Mouse (Mus musculus): ENCODE results near the gene Jmjd1c.

Gene Jmjd1c

GRCm38 (mm10) chr10:67247145-67247544 is 151.2 kb downstream of the Jmjd1c start:
- DNase-seq (ENCODE audit: low spot score in 2 of 2): peak; percentile 28 to 29

GRCm38 (mm10) chr10:67249486-67249885 is 153.6 kb downstream of the Jmjd1c start:
- DNase-seq (ENCODE audit: low spot score in 2 of 2): no peak

- DNase-seq (ENCODE audit: low spot score in 2 of 2): no peak
Measured at GRCm38 (mm10) chr10:67250846-67251245, 154.9 kb downstream of the Jmjd1c start.

- no peak for DNase-seq (ENCODE audit: low spot score in 2 of 2)
Measured at GRCm38 (mm10) chr10:67252353-67252752, 156.4 kb downstream of the Jmjd1c start.

- no peak for DNase-seq (ENCODE audit: low spot score in 2 of 2)
Measured at GRCm38 (mm10) chr10:67253115-67253514, 157.2 kb downstream of the Jmjd1c start.

GRCm38 (mm10) chr10:67264852-67265251 is 168.9 kb downstream of the Jmjd1c start:
- peak in 1 of 2 experiments; percentile 27 for DNase-seq (ENCODE audit: low spot score in 2 of 2)

- no peak for DNase-seq (ENCODE audit: low spot score in 2 of 2)
Measured at GRCm38 (mm10) chr10:67275916-67276315, 180.0 kb downstream of the Jmjd1c start.

- no peak for DNase-seq (ENCODE audit: low spot score in 2 of 2)
Measured at GRCm38 (mm10) chr10:67281852-67282251, 185.9 kb downstream of the Jmjd1c start.

- DNase-seq (ENCODE audit: low spot score in 2 of 2): no peak
Measured at GRCm38 (mm10) chr10:67282531-67282930, 186.6 kb downstream of the Jmjd1c start.

- DNase-seq (ENCODE audit: low spot score in 2 of 2): no peak
Measured at GRCm38 (mm10) chr10:67283516-67283915, 187.6 kb downstream of the Jmjd1c start.

GRCm38 (mm10) chr10:67284311-67284710 is 188.4 kb downstream of the Jmjd1c start:
- no peak for DNase-seq (ENCODE audit: low spot score in 2 of 2)

- peak; percentile 11 to 17 for DNase-seq (ENCODE audit: low spot score in 2 of 2)
Measured at GRCm38 (mm10) chr10:67284761-67285175, 188.8 kb downstream of the Jmjd1c start.

GRCm38 (mm10) chr10:67285176-67285814 is 189.4 kb downstream of the Jmjd1c start, which contains the start of gene Nrbf2:
Gene Nrbf2 (minus strand): TSS chr10:67285305.
- DNase-seq (ENCODE audit: low spot score in 2 of 2): peak; percentile 44 to 62

- DNase-seq (ENCODE audit: low spot score in 2 of 2): peak; percentile 20 to 43
Measured at GRCm38 (mm10) chr10:67287877-67288276, 192.0 kb downstream of the Jmjd1c start.

- DNase-seq (ENCODE audit: low spot score in 2 of 2): no peak
Measured at GRCm38 (mm10) chr10:67290622-67291021, 194.7 kb downstream of the Jmjd1c start.

GRCm38 (mm10) chr10:67291087-67291486 is 195.2 kb downstream of the Jmjd1c start:
- DNase-seq (ENCODE audit: low spot score in 2 of 2): no peak

- no peak for DNase-seq (ENCODE audit: low spot score in 2 of 2)
Measured at GRCm38 (mm10) chr10:67295331-67295730, 199.4 kb downstream of the Jmjd1c start.

GRCm38 (mm10) chr10:67295938-67296466 is 200.1 kb downstream of the Jmjd1c start:
- DNase-seq (ENCODE audit: low spot score in 2 of 2): no peak

GRCm38 (mm10) chr10:67296482-67297152 is 200.7 kb downstream of the Jmjd1c start:
- no peak for DNase-seq (ENCODE audit: low spot score in 2 of 2)

GRCm38 (mm10) chr10:67297175-67297855 is 201.4 kb downstream of the Jmjd1c start:
- DNase-seq (ENCODE audit: low spot score in 2 of 2): no peak

- no peak for DNase-seq (ENCODE audit: low spot score in 2 of 2)
Measured at GRCm38 (mm10) chr10:67298856-67299255, 202.9 kb downstream of the Jmjd1c start.

GRCm38 (mm10) chr10:67299285-67299684 is 203.4 kb downstream of the Jmjd1c start:
- no peak for DNase-seq (ENCODE audit: low spot score in 2 of 2)
